Mouse (Mus musculus): ENCODE measurements around the gene Rgn.

The Rgn gene

DNA sequence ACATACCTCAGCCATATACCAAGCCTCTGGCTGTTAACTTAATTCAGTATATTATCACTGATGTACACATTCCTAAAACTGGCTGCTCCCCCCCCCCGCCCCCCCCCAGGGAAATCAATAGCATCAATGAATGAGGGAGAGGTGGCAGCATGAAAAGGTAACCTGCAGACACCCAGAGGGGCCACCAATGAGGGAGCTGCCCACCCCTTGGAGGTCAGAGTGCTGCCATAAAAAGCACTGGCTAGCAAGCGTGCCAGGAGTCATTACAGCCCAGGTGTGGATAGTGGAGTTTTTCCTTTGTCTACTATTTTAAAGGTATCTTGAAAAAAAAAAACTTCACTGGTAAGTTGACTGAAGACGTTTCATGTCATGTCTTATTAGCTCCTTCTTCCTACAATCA, at the start of gene Rgn:
TSS of gene Rgn (plus strand) at position 256 of the 400 bp plus-strand sequence.
- no peak for DNase-seq (ENCODE audit: low spot score in 2 of 2)

DNA sequence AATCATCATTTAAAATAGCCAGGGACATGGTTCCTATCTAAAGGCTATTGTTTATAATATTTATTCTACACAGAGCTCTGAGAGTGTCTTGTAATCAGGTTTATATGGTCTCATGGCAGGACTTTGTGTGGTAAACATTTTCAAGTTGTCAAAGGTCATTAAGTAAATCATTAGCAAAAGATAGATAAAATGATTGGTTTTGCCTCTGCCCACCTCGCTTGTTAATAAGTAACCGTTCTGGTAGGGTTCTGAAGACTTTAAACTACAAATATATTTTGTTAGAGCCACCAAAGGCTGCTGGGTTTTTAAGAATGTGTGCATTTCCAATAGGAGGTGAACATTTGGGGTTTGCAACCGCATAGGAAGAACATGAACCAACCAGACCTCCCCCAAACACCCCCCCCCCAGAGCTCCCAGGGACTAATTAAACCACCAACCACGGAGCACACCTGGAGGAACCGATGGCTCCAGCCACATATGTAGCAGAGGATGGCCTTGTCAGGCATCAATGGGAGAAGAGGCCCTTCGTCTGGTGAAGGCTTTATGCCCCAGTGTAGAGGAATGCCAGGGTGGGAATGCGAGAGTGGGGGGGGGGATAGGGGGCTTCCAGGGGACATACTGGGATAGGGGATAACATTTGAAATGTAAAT, 29.2 kb upstream of the Rgn start:
- DNase-seq (ENCODE audit: low spot score in 2 of 2), result no peak

DNA sequence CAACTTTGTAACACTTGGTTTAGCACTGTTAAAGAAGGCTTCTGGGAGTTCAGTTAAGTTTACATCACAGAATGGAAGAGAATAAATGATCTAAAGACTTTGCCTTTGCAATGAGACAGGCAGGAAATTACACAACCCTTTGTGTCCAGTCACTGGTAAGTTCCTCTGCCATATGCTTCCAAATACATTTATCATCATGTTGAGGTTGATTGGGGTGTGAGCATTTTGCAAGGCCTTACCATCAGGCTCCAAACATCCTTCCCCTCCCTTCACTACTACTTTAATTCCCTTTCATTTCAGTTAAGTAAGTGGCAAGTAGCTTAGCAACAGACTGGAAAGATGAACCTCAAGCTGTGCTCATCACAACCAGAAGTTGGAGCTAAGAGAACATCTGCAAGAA, 28.0 kb upstream of the Rgn start:
- no peak for DNase-seq (ENCODE audit: low spot score in 2 of 2)

DNA sequence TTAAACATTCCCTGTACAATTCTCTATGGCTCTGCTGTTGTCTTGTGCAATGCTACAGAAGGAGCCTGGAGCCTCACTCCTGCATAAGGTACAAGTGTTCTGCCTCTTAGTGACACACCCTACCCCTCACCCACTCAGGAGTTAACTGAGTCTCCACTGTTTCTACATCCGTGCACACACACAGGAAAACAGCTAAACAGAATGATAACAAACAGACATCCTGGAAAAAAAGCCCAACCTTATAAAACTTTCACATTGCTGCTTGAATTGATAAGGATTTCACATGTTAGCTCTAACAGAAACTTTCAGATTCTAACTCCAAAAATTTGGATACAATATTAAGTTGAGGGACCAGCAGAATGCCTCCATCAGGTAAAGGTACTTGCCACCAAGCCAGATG, 17.0 kb upstream of the Rgn start:
- DNase-seq (ENCODE audit: low spot score in 2 of 2), result no peak

DNA sequence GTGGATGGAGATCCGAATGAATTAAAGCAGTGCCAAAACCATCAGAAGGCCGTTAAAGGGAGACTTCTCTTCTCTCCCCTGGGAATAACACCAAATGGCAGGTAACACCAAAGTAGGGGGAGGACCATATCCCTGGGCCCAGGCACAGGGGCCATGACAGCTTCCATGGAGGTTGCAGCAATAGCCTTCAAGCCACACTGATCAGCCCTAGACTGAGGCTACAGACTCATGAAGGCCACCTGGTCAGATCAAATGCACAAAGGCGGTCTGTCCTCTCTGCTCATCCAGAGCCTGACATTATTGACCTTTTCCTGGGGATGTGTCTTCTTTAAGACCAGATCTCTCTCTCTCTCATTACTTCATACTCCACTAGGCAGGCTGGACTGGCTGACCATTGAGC, 5.7 kb upstream of the Rgn start:
- no peak for DNase-seq (ENCODE audit: low spot score in 2 of 2)

DNA sequence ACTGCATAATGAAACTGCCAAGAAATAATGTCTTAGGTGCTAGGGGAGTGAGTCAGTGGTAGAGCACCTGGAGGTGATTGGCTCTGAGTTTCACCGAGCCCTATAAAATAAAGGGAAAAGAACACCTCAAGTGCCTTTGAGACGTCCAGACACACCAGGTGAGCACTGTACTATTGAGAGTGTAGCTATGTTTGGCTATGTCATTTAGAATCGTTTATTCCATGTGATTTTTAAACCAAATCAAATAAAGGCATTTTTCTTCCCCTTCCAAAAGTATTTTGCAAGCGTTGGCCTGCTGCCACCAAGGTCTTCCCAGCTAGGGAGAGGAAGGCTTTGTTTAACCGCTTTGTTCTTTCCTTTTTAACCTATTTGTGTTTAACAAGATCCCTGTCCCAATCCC, 2.0 kb upstream of the Rgn start:
- DNase-seq (ENCODE audit: low spot score in 2 of 2), result no peak

DNA sequence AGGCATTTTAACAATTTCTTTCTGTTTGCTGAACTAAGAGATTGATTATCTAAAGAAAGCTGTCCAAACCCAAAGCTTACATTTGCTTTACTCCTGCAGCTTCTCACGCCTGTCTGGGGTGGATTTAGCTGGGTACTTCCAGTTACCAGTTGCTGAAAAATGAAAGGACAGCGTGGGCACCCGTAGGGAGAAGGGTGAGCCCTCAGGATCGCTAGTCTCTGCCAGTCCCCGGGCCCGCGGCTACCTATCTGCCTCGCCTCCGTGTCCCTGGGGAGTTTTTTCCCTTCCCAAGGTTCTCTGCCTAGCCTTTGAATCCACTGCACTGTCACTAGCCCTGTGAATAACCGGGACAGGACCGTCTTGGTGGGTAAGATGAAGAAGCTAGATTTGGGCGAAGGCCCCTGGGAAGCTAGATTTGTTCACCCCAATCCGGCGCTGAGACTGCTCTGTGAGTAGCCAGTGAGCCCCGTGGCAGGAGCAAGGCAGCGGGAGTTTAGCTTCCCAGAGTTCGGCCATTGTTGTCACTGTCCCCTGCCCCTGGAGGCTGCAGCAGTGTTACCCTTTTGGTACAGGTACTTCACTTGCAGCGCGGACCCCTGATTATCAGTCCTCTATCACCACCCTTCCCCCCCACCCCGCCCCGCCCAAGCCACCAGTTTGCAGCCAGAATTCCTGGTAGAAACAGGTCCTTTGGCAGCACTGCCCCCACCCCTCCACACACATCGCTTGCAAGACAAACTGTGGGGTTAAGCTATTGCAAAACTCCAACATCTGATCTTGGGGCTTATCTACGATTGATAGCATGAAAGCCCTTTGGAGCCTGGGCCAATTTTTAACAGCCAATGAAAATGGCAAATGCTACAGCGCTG, 1.3 kb upstream of the Rgn start:
- DNase-seq (ENCODE audit: low spot score in 2 of 2), result peak; percentile 1

DNA sequence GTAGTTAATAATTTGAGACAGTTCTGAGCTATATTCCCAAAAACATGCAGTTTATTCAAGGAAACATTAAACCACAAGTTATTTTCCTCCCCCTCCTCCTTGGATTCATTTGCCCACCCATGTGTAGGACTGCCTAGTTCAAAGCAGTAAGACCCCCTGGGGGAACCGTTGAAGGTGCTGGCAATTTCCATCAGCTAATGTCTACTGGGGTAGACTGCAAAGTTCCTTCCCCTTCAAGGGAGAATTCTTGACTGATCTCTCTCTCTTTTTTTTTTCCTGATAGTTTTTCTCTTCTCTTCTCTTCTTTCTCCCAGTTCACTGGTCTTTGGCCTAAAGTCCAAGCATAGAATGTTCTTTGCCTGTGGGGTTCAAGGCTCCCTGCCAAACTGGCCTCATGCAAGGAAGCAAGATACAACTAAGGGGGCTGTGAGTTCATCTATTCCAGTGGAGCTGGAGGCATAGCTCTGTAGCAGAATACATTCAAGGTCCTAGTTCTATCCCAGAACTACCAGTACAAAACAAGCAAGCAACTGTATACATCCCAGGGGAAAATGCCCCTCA, 627 bp upstream of the Rgn start:
- DNase-seq (ENCODE audit: low spot score in 2 of 2), result no peak

DNA sequence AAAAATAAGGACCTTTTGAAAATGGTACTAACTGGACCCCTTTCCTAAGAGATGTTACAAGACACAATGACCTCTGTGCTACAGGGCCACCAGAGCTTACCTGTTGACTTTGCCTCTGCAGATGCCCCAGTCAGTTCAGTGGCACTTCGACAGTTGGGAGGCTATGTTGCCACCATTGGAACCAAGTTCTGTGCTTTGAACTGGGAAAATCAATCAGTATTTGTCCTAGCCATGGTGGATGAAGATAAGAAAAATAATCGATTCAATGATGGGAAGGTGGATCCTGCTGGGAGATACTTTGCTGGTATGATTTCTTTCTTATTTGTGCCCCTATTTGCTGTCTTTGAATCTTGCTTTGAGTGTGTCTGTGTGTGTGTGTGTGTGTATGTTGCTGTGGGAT, 2.6 kb downstream of the Rgn start:
- DNase-seq (ENCODE audit: low spot score in 2 of 2), result no peak

DNA sequence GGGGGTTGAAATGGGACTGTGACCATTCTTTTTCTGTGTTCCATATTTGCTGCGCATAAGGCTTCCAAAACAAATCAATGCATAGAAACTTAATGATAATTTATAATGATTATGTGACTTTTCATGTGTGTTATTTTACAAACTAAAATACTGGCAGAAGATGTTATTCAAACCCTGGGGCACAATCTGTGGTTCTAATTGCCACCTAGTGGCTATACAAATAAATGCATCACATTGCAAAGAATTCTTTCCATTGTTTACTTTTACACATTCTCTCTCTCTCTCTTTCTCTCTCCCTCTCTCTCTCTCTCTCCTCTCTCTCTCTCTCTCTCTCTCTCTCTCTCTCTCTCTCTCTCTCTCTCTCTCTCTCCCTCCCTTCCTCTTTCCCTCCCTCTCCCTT, 12.3 kb downstream of the Rgn start:
- no peak for DNase-seq (ENCODE audit: low spot score in 2 of 2)

DNA sequence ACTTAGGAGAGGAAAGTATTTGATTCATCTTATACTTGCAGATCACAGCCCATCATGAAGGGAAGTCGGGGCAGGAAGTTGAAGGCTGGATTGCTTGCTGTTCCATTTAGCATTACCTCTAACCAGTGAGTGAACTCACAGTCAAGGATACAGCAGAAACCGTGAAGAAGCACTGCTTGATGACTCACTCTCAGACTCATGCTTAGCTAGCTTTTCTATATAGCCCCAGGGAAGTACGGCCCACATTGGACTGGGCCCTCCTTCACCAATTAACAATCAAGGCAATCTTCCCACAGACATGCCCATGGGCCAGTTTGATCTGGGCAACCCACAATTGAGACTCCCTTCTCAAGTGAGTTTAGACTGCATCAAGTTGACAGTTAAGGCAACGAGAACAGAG, 14.4 kb downstream of the Rgn start:
- no peak for DNase-seq (ENCODE audit: low spot score in 2 of 2)

DNA sequence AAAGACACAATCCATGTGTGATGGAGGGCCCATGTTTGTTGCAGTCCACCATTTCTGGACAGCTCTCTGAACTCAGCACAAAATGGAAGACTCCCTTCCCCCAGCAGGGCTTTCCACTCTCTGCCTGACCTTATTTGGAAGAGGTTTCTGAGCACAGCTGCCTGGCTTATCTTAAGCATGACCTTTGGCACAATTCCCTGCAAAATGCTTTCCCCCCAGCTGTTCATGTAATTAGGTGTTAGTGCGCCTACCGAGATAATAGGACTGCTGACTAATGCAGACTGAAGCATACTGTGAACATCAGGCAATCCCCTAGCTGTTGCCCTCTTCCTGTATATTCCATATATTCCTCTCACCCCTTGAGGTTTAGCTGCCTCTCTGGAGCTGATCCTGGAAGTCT, 21.4 kb downstream of the Rgn start:
- DNase-seq (ENCODE audit: low spot score in 2 of 2), result no peak

DNA sequence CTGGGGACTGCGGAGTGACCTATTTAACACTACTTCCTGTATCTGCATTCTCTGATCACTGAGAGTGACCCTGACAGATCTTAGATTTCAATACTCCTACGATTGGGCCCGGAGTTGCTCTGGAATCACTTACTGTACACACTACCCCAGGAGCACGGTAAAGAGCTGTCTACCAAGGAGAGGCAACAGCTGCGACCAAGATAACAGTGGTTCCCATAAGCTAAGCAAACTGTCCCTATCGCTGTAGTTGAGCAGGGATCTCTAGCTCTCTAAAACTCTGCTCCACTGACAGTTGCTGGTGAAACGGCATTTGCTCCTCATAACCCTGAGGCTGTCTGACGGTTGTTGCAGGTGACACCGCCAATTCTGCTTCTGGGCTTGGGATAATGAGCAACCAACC, 23.1 kb downstream of the Rgn start:
- DNase-seq (ENCODE audit: low spot score in 2 of 2), result no peak

DNA sequence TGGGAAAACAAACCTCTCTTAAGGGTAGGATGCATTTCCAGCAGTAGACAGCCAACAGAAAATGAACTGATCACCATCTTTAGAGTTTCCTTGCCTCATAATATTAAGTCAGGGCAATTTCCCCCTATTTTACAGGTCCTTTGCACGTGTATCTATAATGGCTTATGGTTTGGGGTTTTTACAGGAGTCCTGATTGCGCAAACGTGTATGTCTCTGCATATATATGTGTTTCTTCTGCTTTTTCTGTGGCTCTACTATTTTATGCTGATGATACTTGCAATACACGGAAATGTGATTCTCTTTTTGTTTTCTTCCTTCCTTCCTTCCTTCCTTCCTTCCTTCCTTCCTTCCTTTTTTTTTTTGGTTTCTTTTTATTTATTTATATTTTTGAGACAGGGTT, 24.3 kb downstream of the Rgn start:
- DNase-seq (ENCODE audit: low spot score in 2 of 2), result no peak

DNA sequence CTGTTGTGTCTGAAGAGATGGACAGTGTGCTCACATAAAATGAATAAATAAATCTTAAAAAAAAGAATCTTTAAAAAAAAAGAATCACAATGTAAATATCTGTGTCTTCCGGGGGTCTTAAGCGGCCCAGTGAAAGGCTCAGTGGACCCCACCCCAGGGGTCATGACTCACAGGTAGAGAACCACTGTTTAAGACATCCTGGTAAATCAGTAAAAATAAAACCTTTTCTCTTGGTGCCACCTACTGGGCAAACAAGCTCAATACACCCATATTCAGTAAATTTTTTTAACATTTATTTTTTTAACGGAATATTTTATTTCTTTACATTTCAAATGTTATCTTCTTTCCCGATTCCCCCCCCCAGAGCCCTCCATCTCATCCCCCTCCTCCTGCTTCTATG, 38.4 kb downstream of the Rgn start:
- no peak for DNase-seq (ENCODE audit: low spot score in 2 of 2)

DNA sequence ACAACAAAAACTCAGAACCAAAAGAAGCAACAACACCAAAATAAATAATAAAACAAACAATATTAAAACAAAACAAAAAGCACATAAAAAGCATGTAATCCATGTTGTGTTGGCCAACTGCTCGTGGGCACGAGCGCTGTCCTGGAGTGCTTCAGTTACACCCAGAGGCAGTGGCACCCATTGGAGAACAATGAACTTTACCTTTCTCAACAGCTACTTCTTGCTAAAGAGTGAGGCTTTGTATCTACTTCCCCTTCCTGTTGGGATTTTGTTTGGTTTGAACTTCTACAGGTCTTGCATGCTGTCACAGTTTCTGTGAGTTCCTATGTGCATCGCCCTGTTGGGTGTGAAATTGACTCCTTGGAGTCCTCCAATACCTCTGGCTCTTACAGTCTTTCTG, 58.9 kb downstream of the Rgn start:
- no peak for DNase-seq (ENCODE audit: low spot score in 2 of 2)

All from frontal cortex, postnatal 36 days (tissue).